Mouse (Mus musculus): Measurements from ENCODE around the gene Ubash3a. TPM values are rescaled to one million over a fixed set of nuclear protein-coding genes. Genes with fewer than 3 reads are reported as not detected.

The Ubash3a gene
- total and polyA plus RNA-seq, 3 experiments, result 27.6 to 57.4 (median 30.2) TPM

DNA sequence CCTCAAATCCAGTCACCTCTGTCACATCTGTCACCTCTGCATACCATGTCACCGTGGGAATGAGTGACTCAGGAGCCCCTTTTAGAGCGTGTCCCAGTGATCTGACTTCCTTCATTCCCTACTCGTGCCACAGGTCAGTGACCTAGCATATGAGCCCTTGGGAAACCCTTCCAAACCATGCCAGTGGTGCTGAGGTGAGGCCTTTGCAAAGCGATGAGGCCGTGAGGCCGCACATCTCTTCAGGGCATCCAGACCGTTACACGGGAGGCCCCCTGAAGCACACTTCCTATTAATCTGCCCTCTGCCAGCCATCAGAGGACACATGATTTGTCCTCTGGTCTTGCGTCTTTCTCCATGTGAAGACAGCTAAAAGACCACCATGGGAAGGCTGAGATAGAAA, 71.9 kb downstream of the Ubash3a start:
- Histone ChIP-seq H3K79me2 (ENCODE audit: control insufficient read depth, insufficient read depth, low read length, poor library complexity) (no peaks in the 10 kb centered on the region), H3K4me1 (ENCODE audit: control insufficient read depth in 1 of 2, insufficient read depth in 2 of 2, low read length in 2 of 2) (peaks cover 2 to 26% of the 10 kb centered on the region in 2 experiments; a peak in 3 of 4 replicates), H3K9ac (ENCODE audit: control insufficient read depth, low read depth, low read length, poor library complexity, severe bottlenecking) (no peak overlapping the region), H3K36me3 (ENCODE audit: control insufficient read depth in 1 of 2, insufficient read depth in 2 of 2, low read length in 2 of 2) (peaks cover 0 to 14% of the 10 kb centered on the region in 2 experiments; a peak in 2 of 4 replicates), H3K27me3 (ENCODE audit: control insufficient read depth in 1 of 2, insufficient read depth in 2 of 2, low read length in 2 of 2) (no peaks in the 10 kb centered on the region; a peak in 1 of 4 replicates), H3K4me3 (ENCODE audit: control insufficient read depth in 1 of 2, insufficient read depth in 1 of 2, low read depth in 2 of 2, low read length in 2 of 2) (no peak overlapping the region), H3K27ac (ENCODE audit: control insufficient read depth, low read depth, low read length) (no peak overlapping the region), H3K9me3 (replicated peaks; ENCODE audit: insufficient read depth, low read length) (no peaks in the 10 kb centered on the region)
- TF ChIP-seq MAFK (IDR thresholded peaks at IDR 0.05; ENCODE audit: borderline replicate concordance, low read depth, low read length) (no peak), POLR2A (IDR thresholded peaks at IDR 0.05; ENCODE audit: control insufficient read depth in 1 of 2, insufficient read depth in 1 of 2, low read depth in 1 of 2, low read length in 2 of 2, poor library complexity in 1 of 2) (no peak), GABPA (IDR thresholded peaks at IDR 0.05; ENCODE audit: low read depth, low read length) (no peak), MXI1 (IDR thresholded peaks at IDR 0.05; ENCODE audit: low read depth, low read length) (no peak), MYB (IDR thresholded peaks at IDR 0.05; ENCODE audit: low read depth, low read length) (no peak), CHD2 (IDR thresholded peaks at IDR 0.05; ENCODE audit: low read length) (no peak), ZC3H11A (IDR thresholded peaks at IDR 0.05; ENCODE audit: low read depth, low read length) (no peak), POLR2AphosphoS2 (IDR thresholded peaks at IDR 0.05; ENCODE audit: low read length) (no peak), CTCF (IDR thresholded peaks at IDR 0.05 in 2 of 3, conservative IDR thresholded peaks at IDR 0.05 in 1 of 3; ENCODE audit: control insufficient read depth in 1 of 3, insufficient read depth in 1 of 3, low read depth in 2 of 3, low read length in 3 of 3, poor library complexity in 1 of 3, severe bottlenecking in 1 of 3) (no peak), POLR2AphosphoS5 (IDR thresholded peaks at IDR 0.05; ENCODE audit: borderline replicate concordance, low read depth, low read length) (no peak), NELFE (IDR thresholded peaks at IDR 0.05; ENCODE audit: low read depth, low read length) (no peak), KAT2A (conservative IDR thresholded peaks at IDR 0.05; ENCODE audit: low read depth, low read length) (no peak), MAX (IDR thresholded peaks at IDR 0.05; ENCODE audit: low read length) (no peak), NRF1 (IDR thresholded peaks at IDR 0.05; ENCODE audit: insufficient read depth, low read depth, low read length, poor library complexity, severe bottlenecking) (no peak), RAD21 (IDR thresholded peaks at IDR 0.05; ENCODE audit: low read depth, low read length) (no peak), JUND (IDR thresholded peaks at IDR 0.05; ENCODE audit: low read depth, low read length) (no peak), ZKSCAN1 (IDR thresholded peaks at IDR 0.05; ENCODE audit: low read depth, low read length) (no peak)
- DNase-seq (ENCODE audit: low read depth, low spot score), result no peak

DNA sequence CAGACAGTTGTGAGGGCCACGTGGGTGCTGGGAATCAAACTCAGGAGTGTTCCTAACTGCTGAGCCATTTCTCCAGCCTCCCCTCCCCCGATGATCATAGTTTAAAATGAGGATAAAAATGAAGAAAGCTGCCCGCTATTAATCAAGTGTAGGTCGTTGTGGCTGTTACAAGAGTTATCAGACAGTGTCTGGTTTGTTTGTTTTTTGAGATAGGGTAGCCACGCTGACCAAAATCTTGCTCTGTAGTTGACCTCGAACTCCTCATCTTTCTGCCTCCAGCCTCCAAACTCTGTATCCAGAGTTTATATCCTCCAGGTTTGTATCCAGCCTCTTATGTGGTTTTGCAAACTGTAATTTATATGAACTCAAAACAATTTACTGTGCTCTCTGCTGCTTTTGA, 72.6 kb downstream of the Ubash3a start:
- Histone ChIP-seq H3K9ac (ENCODE audit: control insufficient read depth, low read depth, low read length, poor library complexity, severe bottlenecking) (no peak overlapping the region), H3K9me3 (replicated peaks; ENCODE audit: insufficient read depth, low read length) (no peaks in the 10 kb centered on the region), H3K4me1 (ENCODE audit: control insufficient read depth in 1 of 2, insufficient read depth in 2 of 2, low read length in 2 of 2) (peaks cover 2 to 23% of the 10 kb centered on the region in 2 experiments; a peak in 3 of 4 replicates), H3K27ac (ENCODE audit: control insufficient read depth, low read depth, low read length) (no peak overlapping the region), H3K36me3 (ENCODE audit: control insufficient read depth in 1 of 2, insufficient read depth in 2 of 2, low read length in 2 of 2) (peaks cover 0 to 14% of the 10 kb centered on the region in 2 experiments; a peak in 2 of 4 replicates), H3K27me3 (ENCODE audit: control insufficient read depth in 1 of 2, insufficient read depth in 2 of 2, low read length in 2 of 2) (no peaks in the 10 kb centered on the region; a peak in 1 of 4 replicates), H3K4me3 (ENCODE audit: control insufficient read depth in 1 of 2, insufficient read depth in 1 of 2, low read depth in 2 of 2, low read length in 2 of 2) (no peak overlapping the region), H3K79me2 (ENCODE audit: control insufficient read depth, insufficient read depth, low read length, poor library complexity) (no peaks in the 10 kb centered on the region)
- TF ChIP-seq ETS1 (IDR thresholded peaks at IDR 0.05; ENCODE audit: low read depth, low read length), result 0 out of 2 replicates have a peak, but pooled peaks have one; percentile 14
- TF ChIP-seq E2F4 (IDR thresholded peaks at IDR 0.05; ENCODE audit: borderline replicate concordance, low read depth, low read length), result no peak
- no peak for TF ChIP-seq GABPA (IDR thresholded peaks at IDR 0.05; ENCODE audit: low read depth, low read length)
- no peak for TF ChIP-seq ELF1 (IDR thresholded peaks at IDR 0.05; ENCODE audit: low read depth, low read length)
- no peak for TF ChIP-seq TCF12 (IDR thresholded peaks at IDR 0.05; ENCODE audit: low read depth, low read length)
- peak; percentile 47 to 59 for TF ChIP-seq EP300 (IDR thresholded peaks at IDR 0.05; ENCODE audit: low read depth in 1 of 2, low read length in 2 of 2)
- TF ChIP-seq SIN3A (IDR thresholded peaks at IDR 0.05; ENCODE audit: low read length), result 0 out of 2 replicates have a peak, but pooled peaks have one; percentile 17
- TF ChIP-seq ZNF384 (IDR thresholded peaks at IDR 0.05; ENCODE audit: low read depth, low read length), result no peak
- peak; percentile 74 for TF ChIP-seq RCOR1 (IDR thresholded peaks at IDR 0.05; ENCODE audit: low read depth, low read length)
- TF ChIP-seq CHD1 (IDR thresholded peaks at IDR 0.05; ENCODE audit: low read depth, low read length), result no peak
- no peak for DNase-seq (ENCODE audit: low read depth, low spot score)
